Mouse (Mus musculus) liver, embryonic 13.5 days (tissue): ENCODE results near the gene Socs2. TPM values are rescaled to one million over a fixed set of nuclear protein-coding genes. Genes with fewer than 3 reads are reported as not detected.

Experiments used
- ATAC-seq: fragments of 200-750 bp; cut with Nextera tagmentation; 2 replicates; pipeline ENCODE4 v1.8.0; 2017; ENCODE audit warnings: low read depth, mild to moderate bottlenecking, moderate number of reproducible peaks, moderate library complexity
- DNase-seq: peaks from one replicate; pipeline ENCODE4 v3.0.0; 2022
- H3K27ac ChIP-seq: fragments of 300-500 bp; sonication (generic); 2 replicates; pipeline ENCODE4 v1.5.1; 2015; ENCODE audit warnings: moderate library complexity, mild to moderate bottlenecking, inconsistent platforms
- H3K27me3 ChIP-seq: fragments of 300-500 bp; sonication (generic); 2 replicates; pipeline ENCODE4 v1.6.1; 2015; ENCODE audit warnings: mild to moderate bottlenecking, inconsistent platforms
- H3K36me3 ChIP-seq: fragments of 300-500 bp; sonication (generic); 2 replicates; pipeline ENCODE4 v1.6.1; 2015; ENCODE audit warnings: mild to moderate bottlenecking, inconsistent platforms
- H3K4me1 ChIP-seq: fragments of 300-500 bp; sonication (generic); replicated peaks from 2 replicates; pipeline ENCODE4 v1.6.1; 2015; ENCODE audit warnings: inconsistent platforms
- H3K4me2 ChIP-seq: fragments of 300-500 bp; sonication (generic); 2 replicates; pipeline ENCODE4 v1.6.1; 2015; ENCODE audit warnings: inconsistent platforms, mild to moderate bottlenecking, moderate library complexity
- H3K4me3 ChIP-seq: fragments of 300-500 bp; sonication (generic); replicated peaks from 2 replicates; pipeline ENCODE4 v1.5.1; 2015; ENCODE audit warnings: mild to moderate bottlenecking, inconsistent platforms
- H3K9ac ChIP-seq: fragments of 300-500 bp; sonication (generic); 2 replicates; pipeline ENCODE4 v1.6.1; 2015; ENCODE audit warnings: mild to moderate bottlenecking, inconsistent platforms
- H3K9me3 ChIP-seq: fragments of 300-500 bp; sonication (generic); replicated peaks from 2 replicates; pipeline ENCODE4 v1.6.1; 2016; ENCODE audit warnings: inconsistent platforms
- WGBS: fragments of 180-500 bp; shearing (Covaris S2); methylation state at CpG from one replicate; pipeline ENCODE4 v1.1.7; 2015; ENCODE audit not compliant: insufficient replicate concordance; 5-methylcytosine and 5-hydroxymethylcytosine counted together
- polyA plus RNA-seq: library from polyadenylated mRNA; unstranded; fragments of >200 nt; fragmentation: Nextera tagmentation; extraction: Ambion mirVana; gene quantifications from 2 replicates; pipeline ENCODE4 v1.2.1, GENCODE M21; 2015

Gene Socs2
- polyA plus RNA-seq, 1 experiment from 2014 or later, result 6.9 TPM

GRCm38 (mm10) chr10:95388821-95389477 is 28.0 kb downstream of the Socs2 start:
- Histone ChIP-seq H3K4me3 (no peak overlapping the region), H3K27me3 (no peaks in the 10 kb centered on the region), H3K36me3 (no peaks in the 10 kb centered on the region), H3K9me3 (no peaks in the 10 kb centered on the region), H3K9ac (no peak overlapping the region), H3K4me2 (no peak overlapping the region), H3K27ac (no peak overlapping the region), H3K4me1 (no peaks in the 10 kb centered on the region)
- 61% methylated on average over 23 of the region's 23 CpGs for whole genome bisulfite sequencing
- no peak for ATAC-seq
- no peak for DNase-seq

DNA sequence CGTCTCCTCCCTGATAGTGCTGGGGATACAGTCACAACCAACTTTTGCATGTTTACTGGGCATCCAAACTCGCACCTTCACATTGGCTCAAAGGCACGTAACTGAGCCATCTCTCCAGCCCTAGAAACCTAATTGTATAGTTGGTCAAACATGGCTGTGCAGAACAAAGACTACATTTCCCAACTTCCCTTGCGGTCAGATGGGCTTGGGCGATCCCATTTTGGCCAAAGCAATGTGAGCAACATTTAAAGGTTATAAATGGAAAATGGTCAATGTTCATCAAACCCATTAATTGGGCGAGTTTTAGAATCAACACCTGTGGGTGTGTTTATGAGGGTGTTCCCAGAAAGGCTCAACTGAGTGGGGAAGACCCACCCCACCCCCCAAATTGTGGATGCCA is 30.5 kb downstream of the Socs2 start:
- no peak for ATAC-seq
- no peak overlapping the region for H3K4me2 ChIP-seq
- no peaks in the 10 kb centered on the region for H3K27me3 ChIP-seq
- H3K9me3 ChIP-seq, result no peaks in the 10 kb centered on the region
- H3K4me3 ChIP-seq, result no peak overlapping the region
- H3K9ac ChIP-seq, result no peak overlapping the region
- H3K27ac ChIP-seq, result no peak overlapping the region
- WGBS, result 67% methylated on average over 6 of the region's 6 CpGs
- H3K36me3 ChIP-seq, result no peaks in the 10 kb centered on the region
- H3K4me1 ChIP-seq, result no peaks in the 10 kb centered on the region
- no peak for DNase-seq

DNA sequence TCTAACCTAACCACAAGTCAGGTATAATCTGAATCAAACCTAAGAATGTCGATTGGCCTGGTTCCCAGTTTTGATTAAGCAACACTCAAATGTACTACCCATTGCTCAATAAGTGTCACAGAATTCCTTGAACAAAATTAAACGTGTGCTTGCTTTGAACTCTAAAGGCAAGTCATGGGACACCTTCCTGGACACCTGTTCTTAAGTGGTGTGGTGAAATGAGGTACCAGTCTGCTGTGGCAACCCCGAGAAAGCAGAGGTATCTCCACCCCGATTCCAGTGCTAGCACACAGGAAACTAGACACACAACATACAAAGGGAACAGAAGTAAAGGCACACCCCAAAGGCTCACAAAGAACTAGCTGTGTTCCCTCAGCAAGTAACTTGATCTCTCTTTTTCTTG is 31.2 kb downstream of the Socs2 start:
- no peak overlapping the region for H3K4me2 ChIP-seq
- H3K36me3 ChIP-seq, result no peaks in the 10 kb centered on the region
- 48% methylated on average over 4 of the region's 4 CpGs for WGBS
- no peak for ATAC-seq
- no peak overlapping the region for H3K9ac ChIP-seq
- no peaks in the 10 kb centered on the region for H3K9me3 ChIP-seq
- no peak for DNase-seq
- H3K27ac ChIP-seq, result no peak overlapping the region
- no peak overlapping the region for H3K4me3 ChIP-seq
- H3K4me1 ChIP-seq, result no peaks in the 10 kb centered on the region
- H3K27me3 ChIP-seq, result no peaks in the 10 kb centered on the region

DNA sequence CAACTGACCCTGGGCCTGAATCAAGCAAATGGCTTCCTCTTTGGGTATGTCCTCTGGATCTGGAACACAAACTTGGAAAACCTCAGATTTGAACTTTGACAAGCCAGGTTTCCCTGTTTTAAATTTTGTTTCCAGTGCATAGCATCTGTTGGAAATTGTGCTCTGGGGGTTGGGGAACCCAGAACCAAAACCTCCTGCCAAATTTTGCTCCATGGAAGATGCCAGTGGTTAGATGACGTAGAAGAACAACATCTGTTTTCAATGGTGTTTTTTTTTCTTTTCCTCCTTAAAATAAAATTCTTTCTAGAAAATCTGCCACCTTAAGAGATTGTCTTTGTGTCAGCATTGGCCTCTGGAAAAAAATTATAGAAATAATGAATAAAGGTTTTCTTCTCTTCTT is 31.9 kb downstream of the Socs2 start:
- Histone ChIP-seq H3K27me3 (no peaks in the 10 kb centered on the region), H3K4me3 (no peak overlapping the region), H3K27ac (no peak overlapping the region), H3K9ac (no peak overlapping the region), H3K36me3 (no peaks in the 10 kb centered on the region), H3K4me2 (no peak overlapping the region), H3K4me1 (no peaks in the 10 kb centered on the region), H3K9me3 (0 out of 2 replicates have a peak, but pooled peaks cover 4% of the 10 kb centered on the region)
- DNase-seq, result no peak
- no peak for ATAC-seq
- 65% methylated on average over 1 of the region's 1 CpGs for WGBS

GRCm38 (mm10) chr10:95384446-95384845 is 32.5 kb downstream of the Socs2 start:
- H3K4me2 ChIP-seq, result no peak overlapping the region
- H3K4me3 ChIP-seq, result no peak overlapping the region
- H3K27ac ChIP-seq, result no peak overlapping the region
- H3K9ac ChIP-seq, result no peak overlapping the region
- H3K27me3 ChIP-seq, result no peaks in the 10 kb centered on the region
- no peak for DNase-seq
- H3K4me1 ChIP-seq, result no peaks in the 10 kb centered on the region
- 0 out of 2 replicates have a peak, but pooled peaks cover 4% of the 10 kb centered on the region for H3K9me3 ChIP-seq
- ATAC-seq, result no peak
- H3K36me3 ChIP-seq, result no peaks in the 10 kb centered on the region
- 65% methylated on average over 8 of the region's 8 CpGs for WGBS

DNA sequence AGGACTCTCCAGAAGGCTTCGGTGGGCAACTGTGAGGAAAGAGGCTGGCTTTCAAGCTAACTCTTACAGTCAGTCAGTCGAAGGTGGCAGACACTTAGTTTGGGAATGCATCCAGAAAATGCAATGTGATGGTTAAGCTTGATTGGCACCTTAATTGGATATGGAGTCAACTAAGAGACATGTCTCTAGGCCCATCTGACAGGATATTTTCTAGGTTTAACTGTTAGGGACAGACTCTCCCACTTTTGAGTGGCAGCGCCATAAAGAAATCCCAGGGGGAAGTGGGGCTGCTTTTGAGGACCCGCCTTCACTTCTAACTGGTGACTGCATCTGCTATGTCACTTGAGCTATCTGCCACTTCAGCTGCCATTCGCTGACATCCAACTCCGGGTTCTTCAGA is 43.6 kb downstream of the Socs2 start:
- WGBS, result 75% methylated on average over 6 of the region's 6 CpGs
- no peaks in the 10 kb centered on the region for H3K4me1 ChIP-seq
- ATAC-seq, result no peak
- no peaks in the 10 kb centered on the region for H3K36me3 ChIP-seq
- H3K9ac ChIP-seq, result no peak overlapping the region
- no peak overlapping the region for H3K4me2 ChIP-seq
- no peak overlapping the region for H3K27ac ChIP-seq
- no peak overlapping the region for H3K4me3 ChIP-seq
- DNase-seq, result no peak
- H3K27me3 ChIP-seq, result no peaks in the 10 kb centered on the region
- H3K9me3 ChIP-seq, result no peaks in the 10 kb centered on the region

- no peaks in the 10 kb centered on the region for H3K36me3 ChIP-seq
- no peaks in the 10 kb centered on the region for H3K9me3 ChIP-seq
- H3K27ac ChIP-seq, result no peak overlapping the region
- H3K9ac ChIP-seq, result no peak overlapping the region
- DNase-seq (no peak), ATAC-seq (no peak)
- no peak overlapping the region for H3K4me2 ChIP-seq
- H3K4me3 ChIP-seq, result no peak overlapping the region
- no peaks in the 10 kb centered on the region for H3K27me3 ChIP-seq
- WGBS, result 74% methylated on average over 3 of the region's 3 CpGs
- H3K4me1 ChIP-seq, result no peaks in the 10 kb centered on the region
Observed at GRCm38 (mm10) chr10:95371942-95372341, 45.0 kb downstream of the Socs2 start.

DNA sequence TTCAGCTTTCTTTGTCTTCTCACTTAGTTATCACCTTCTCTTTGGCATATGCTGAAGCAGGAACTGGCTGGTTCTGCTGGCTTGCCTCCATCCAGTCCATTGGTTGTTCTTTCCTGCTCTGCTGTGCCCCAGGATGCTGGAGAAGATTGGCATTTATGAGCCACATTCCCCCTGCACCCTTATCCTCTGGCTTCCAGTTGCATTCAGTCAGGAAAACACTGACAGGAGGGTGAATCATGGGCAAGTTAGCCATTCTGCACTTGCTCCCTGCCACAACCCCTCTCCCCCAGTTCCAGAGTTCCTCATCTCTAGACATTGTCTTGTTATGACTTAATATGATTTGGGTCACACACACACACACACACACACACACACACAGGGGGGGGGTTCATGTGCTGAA is 47.8 kb downstream of the Socs2 start:
- DNase-seq (no peak), ATAC-seq (no peak)
- Histone ChIP-seq H3K27ac (no peak overlapping the region), H3K4me3 (no peak overlapping the region), H3K4me1 (no peaks in the 10 kb centered on the region), H3K36me3 (no peaks in the 10 kb centered on the region), H3K27me3 (no peaks in the 10 kb centered on the region), H3K9me3 (no peaks in the 10 kb centered on the region), H3K4me2 (no peak overlapping the region), H3K9ac (no peak overlapping the region)

GRCm38 (mm10) chr10:95368151-95368550 is 48.8 kb downstream of the Socs2 start:
- DNase-seq (no peak), ATAC-seq (no peak)
- Histone ChIP-seq H3K27ac (no peak overlapping the region), H3K9me3 (no peaks in the 10 kb centered on the region), H3K36me3 (no peaks in the 10 kb centered on the region), H3K4me3 (no peak overlapping the region), H3K9ac (no peak overlapping the region), H3K27me3 (no peaks in the 10 kb centered on the region), H3K4me1 (no peaks in the 10 kb centered on the region), H3K4me2 (no peak overlapping the region)
- 79% methylated on average over 14 of the region's 14 CpGs for WGBS

- DNase-seq, result no peak
- Histone ChIP-seq H3K4me1 (no peaks in the 10 kb centered on the region), H3K36me3 (no peaks in the 10 kb centered on the region), H3K9me3 (no peaks in the 10 kb centered on the region), H3K9ac (no peak overlapping the region), H3K27ac (no peak overlapping the region), H3K4me2 (no peak overlapping the region), H3K27me3 (no peaks in the 10 kb centered on the region), H3K4me3 (no peak overlapping the region)
- no peak for ATAC-seq
- 72% methylated on average over 9 of the region's 9 CpGs for WGBS
Observed at GRCm38 (mm10) chr10:95367661-95368089, 49.3 kb downstream of the Socs2 start.

DNA sequence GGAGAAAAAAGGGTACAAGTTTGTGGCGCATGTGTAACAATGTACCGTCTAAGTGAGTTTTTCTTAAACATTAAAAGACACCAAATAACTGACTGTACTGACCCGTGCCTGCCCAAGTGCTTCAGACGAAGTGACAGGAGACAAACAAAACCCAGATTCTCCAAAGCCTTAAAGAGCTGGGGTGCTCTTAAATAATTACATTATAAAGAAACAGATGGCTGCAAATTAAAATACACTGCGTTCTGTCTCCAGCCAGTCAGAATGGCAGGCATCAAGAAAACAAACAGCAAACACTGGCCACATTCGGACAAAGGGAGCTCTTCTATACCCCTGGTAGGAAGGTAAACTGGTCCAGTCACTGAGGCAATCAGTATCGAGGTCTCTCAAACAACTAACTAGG is 49.7 kb downstream of the Socs2 start:
- 66% methylated on average over 7 of the region's 7 CpGs for WGBS

GRCm38 (mm10) chr10:95362326-95362725 is 54.7 kb downstream of the Socs2 start:
- Histone ChIP-seq H3K4me1 (no peaks in the 10 kb centered on the region), H3K4me2 (no peak overlapping the region), H3K9ac (no peak overlapping the region), H3K36me3 (no peaks in the 10 kb centered on the region), H3K27me3 (no peaks in the 10 kb centered on the region), H3K4me3 (no peak overlapping the region), H3K27ac (no peak overlapping the region), H3K9me3 (no peaks in the 10 kb centered on the region)
- DNase-seq (no peak), ATAC-seq (no peak)
- 40% methylated on average over 2 of the region's 2 CpGs for WGBS

More for the DNA sequence above, 49.7 kb downstream of the Socs2 start:
- Histone ChIP-seq H3K4me1 (no peaks in the 10 kb centered on the region), H3K4me2 (no peak overlapping the region), H3K36me3 (no peaks in the 10 kb centered on the region), H3K9ac (no peak overlapping the region), H3K4me3 (no peak overlapping the region), H3K9me3 (no peaks in the 10 kb centered on the region), H3K27ac (no peak overlapping the region), H3K27me3 (no peaks in the 10 kb centered on the region)
- no peak for DNase-seq
- ATAC-seq, result no peak
